Mouse (Mus musculus) T-helper 1 cell (primary cell): ENCODE measurements around the gene Nkx1-1.

Experiments used
- in situ Hi-C: fragments of 300-600 bp; cut with MboI, MseI; formaldehyde crosslinking; loops from one replicate; pipeline ENCODE4 v1.15.1; 2025; ENCODE audit warnings: high pct_unique_total_duplicates

The Nkx1-1 gene

GRCm38 (mm10) chr5:33420313-33420712 lies 13.5 kb downstream of the Nkx1-1 start:
- in situ Hi-C loops, result no loop called here

GRCm38 (mm10) chr5:33400819-33401218 lies 33.0 kb downstream of the Nkx1-1 start:
- in situ Hi-C loops, result no loop called here

- in situ Hi-C loops, result no loop called here
Measured at GRCm38 (mm10) chr5:33396828-33397227, 36.9 kb downstream of the Nkx1-1 start.

- in situ Hi-C loops, result no loop called here
Measured at GRCm38 (mm10) chr5:33395693-33396092, 38.1 kb downstream of the Nkx1-1 start.

GRCm38 (mm10) chr5:33393803-33394202 lies 40.0 kb downstream of the Nkx1-1 start:
- in situ Hi-C loops, result no loop called here

GRCm38 (mm10) chr5:33387550-33387949 lies 46.2 kb downstream of the Nkx1-1 start:
- in situ Hi-C loops, result no loop called here
